Mouse (Mus musculus): ENCODE data around the gene Emd. TPM values are rescaled to one million over a fixed set of nuclear protein-coding genes. Genes with fewer than 3 reads are reported as not detected.
"Not testable (repeated sequence)": the region's sequence is repeated elsewhere in the genome, so short reads cannot be mapped to it uniquely, and the experiment has no call there.

The Emd gene
- polyA plus RNA-seq (2012; ENCODE audit: insufficient read depth, insufficient read length, missing spikeins), result 61.4 and 66.9 TPM in 2 replicates

- H3K4me3 ChIP-seq (ENCODE audit: insufficient read depth, low read length), result peak within 1 kb of the TSS; percentile 74
- peak within 1 kb of the TSS; percentile 63 for H3K27ac ChIP-seq (ENCODE audit: insufficient read depth, low read depth, low read length)
- peaks cover 4% of the 10 kb centered on the region for H3K4me1 ChIP-seq (ENCODE audit: control insufficient read depth, insufficient read depth, low read length)
- TF ChIP-seq CTCF (IDR thresholded peaks at IDR 0.05; ENCODE audit: low read depth, low read length) (no peak), POLR2A (IDR thresholded peaks at IDR 0.05; ENCODE audit: borderline replicate concordance, low read depth, low read length) (no peak)
These were observed at the start of gene Emd for GRCm38 (mm10) chrX:74254153-74254887. TSS of gene Emd (plus strand) at chrX:74254687.

GRCm38 (mm10) chrX:74218496-74218895 lies 36.0 kb upstream of the Emd start:
- TF ChIP-seq CTCF (IDR thresholded peaks at IDR 0.05; ENCODE audit: low read depth, low read length) (no peak), POLR2A (IDR thresholded peaks at IDR 0.05; ENCODE audit: borderline replicate concordance, low read depth, low read length) (no peak)
- no peak overlapping the region for H3K27ac ChIP-seq (ENCODE audit: insufficient read depth, low read depth, low read length)
- no peaks in the 10 kb centered on the region for H3K4me1 ChIP-seq (ENCODE audit: control insufficient read depth, insufficient read depth, low read length)
- H3K4me3 ChIP-seq (ENCODE audit: insufficient read depth, low read length), result no peak overlapping the region

GRCm38 (mm10) chrX:74219449-74219848 lies 35.0 kb upstream of the Emd start:
- H3K27ac ChIP-seq (ENCODE audit: insufficient read depth, low read depth, low read length), result no peak overlapping the region
- H3K4me3 ChIP-seq (ENCODE audit: insufficient read depth, low read length), result no peak overlapping the region
- TF ChIP-seq CTCF (IDR thresholded peaks at IDR 0.05; ENCODE audit: low read depth, low read length), result no peak
- TF ChIP-seq POLR2A (IDR thresholded peaks at IDR 0.05; ENCODE audit: borderline replicate concordance, low read depth, low read length), result no peak

GRCm38 (mm10) chrX:74220099-74220498 lies 34.4 kb upstream of the Emd start:
- H3K4me1 ChIP-seq (ENCODE audit: control insufficient read depth, insufficient read depth, low read length); H3K4me3 ChIP-seq (ENCODE audit: insufficient read depth, low read length); H3K27ac ChIP-seq (ENCODE audit: insufficient read depth, low read depth, low read length): not testable (repeated sequence)

More at GRCm38 (mm10) chrX:74219449-74219848, 35.0 kb upstream of the Emd start:
- no peaks in the 10 kb centered on the region for H3K4me1 ChIP-seq (ENCODE audit: control insufficient read depth, insufficient read depth, low read length)

- Histone ChIP-seq H3K4me1 (ENCODE audit: control insufficient read depth, insufficient read depth, low read length) (no peaks in the 10 kb centered on the region), H3K27ac (ENCODE audit: insufficient read depth, low read depth, low read length) (no peak overlapping the region), H3K4me3 (ENCODE audit: insufficient read depth, low read length) (no peak overlapping the region)
- TF ChIP-seq CTCF (IDR thresholded peaks at IDR 0.05; ENCODE audit: low read depth, low read length) (no peak), POLR2A (IDR thresholded peaks at IDR 0.05; ENCODE audit: borderline replicate concordance, low read depth, low read length) (no peak)
These were observed 24.4 kb upstream of the Emd start for GRCm38 (mm10) chrX:74230038-74230437.

GRCm38 (mm10) chrX:74233196-74233595 lies 21.3 kb upstream of the Emd start:
- Histone ChIP-seq H3K4me1 (ENCODE audit: control insufficient read depth, insufficient read depth, low read length) (no peaks in the 10 kb centered on the region), H3K27ac (ENCODE audit: insufficient read depth, low read depth, low read length) (no peak overlapping the region), H3K4me3 (ENCODE audit: insufficient read depth, low read length) (no peak overlapping the region)
- no peak for TF ChIP-seq POLR2A (IDR thresholded peaks at IDR 0.05; ENCODE audit: borderline replicate concordance, low read depth, low read length)
- TF ChIP-seq CTCF (IDR thresholded peaks at IDR 0.05; ENCODE audit: low read depth, low read length), result no peak

GRCm38 (mm10) chrX:74240332-74240731 lies 14.2 kb upstream of the Emd start:
- TF ChIP-seq POLR2A (IDR thresholded peaks at IDR 0.05; ENCODE audit: borderline replicate concordance, low read depth, low read length) (no peak), CTCF (IDR thresholded peaks at IDR 0.05; ENCODE audit: low read depth, low read length) (no peak)
- Histone ChIP-seq H3K27ac (ENCODE audit: insufficient read depth, low read depth, low read length) (no peak overlapping the region), H3K4me1 (ENCODE audit: control insufficient read depth, insufficient read depth, low read length) (peaks cover 25% of the 10 kb centered on the region), H3K4me3 (ENCODE audit: insufficient read depth, low read length) (no peak overlapping the region)

GRCm38 (mm10) chrX:74243396-74243795 lies 11.1 kb upstream of the Emd start:
- TF ChIP-seq CTCF (IDR thresholded peaks at IDR 0.05; ENCODE audit: low read depth, low read length) (no peak), POLR2A (IDR thresholded peaks at IDR 0.05; ENCODE audit: borderline replicate concordance, low read depth, low read length) (no peak)
- Histone ChIP-seq H3K27ac (ENCODE audit: insufficient read depth, low read depth, low read length) (peak overlapping the region; percentile 96), H3K4me1 (ENCODE audit: control insufficient read depth, insufficient read depth, low read length) (peaks cover 29% of the 10 kb centered on the region), H3K4me3 (ENCODE audit: insufficient read depth, low read length) (peak overlapping the region; percentile 37; the same call in 1 of the 2 replicates)

GRCm38 (mm10) chrX:74243807-74244206 lies 10.7 kb upstream of the Emd start:
- Histone ChIP-seq H3K4me1 (ENCODE audit: control insufficient read depth, insufficient read depth, low read length) (peaks cover 29% of the 10 kb centered on the region), H3K27ac (ENCODE audit: insufficient read depth, low read depth, low read length) (peak overlapping the region; percentile 96), H3K4me3 (ENCODE audit: insufficient read depth, low read length) (peak overlapping the region; percentile 65; the same call in 1 of the 2 replicates)
- TF ChIP-seq POLR2A (IDR thresholded peaks at IDR 0.05; ENCODE audit: borderline replicate concordance, low read depth, low read length), result no peak

- no peak for TF ChIP-seq CTCF (IDR thresholded peaks at IDR 0.05; ENCODE audit: low read depth, low read length)
- TF ChIP-seq POLR2A (IDR thresholded peaks at IDR 0.05; ENCODE audit: borderline replicate concordance, low read depth, low read length), result no peak
- Histone ChIP-seq H3K27ac (ENCODE audit: insufficient read depth, low read depth, low read length) (peak overlapping the region; percentile 96), H3K4me1 (ENCODE audit: control insufficient read depth, insufficient read depth, low read length) (peaks cover 32% of the 10 kb centered on the region), H3K4me3 (ENCODE audit: insufficient read depth, low read length) (peak overlapping the region; percentile 65)
These were observed 9.8 kb upstream of the Emd start for GRCm38 (mm10) chrX:74244614-74245083.

Measured in bone marrow macrophage, adult 2 months (primary cell).